Mouse (Mus musculus) kidney, postnatal 10 days (tissue): ENCODE data around the gene Pgm5.

Source experiments
- DNase-seq: peaks from one replicate; pipeline ENCODE4 v3.0.0; 2021; ENCODE audit warnings: mixed read lengths

Pgm5 gene

GRCm38 (mm10) chr19:24865436-24865835 is 3.8 kb upstream of the Pgm5 start:
- no peak for DNase-seq

GRCm38 (mm10) chr19:24861276-24861611 is 411 bp downstream of the Pgm5 start:
- DNase-seq, result no peak

- peak; percentile 72 for DNase-seq
Observed at GRCm38 (mm10) chr19:24851456-24852315, 10.0 kb downstream of the Pgm5 start.

- DNase-seq, result no peak
Observed at GRCm38 (mm10) chr19:24848844-24849243, 12.8 kb downstream of the Pgm5 start.

- no peak for DNase-seq
Observed at GRCm38 (mm10) chr19:24848345-24848744, 13.3 kb downstream of the Pgm5 start.

GRCm38 (mm10) chr19:24845007-24845546 is 16.6 kb downstream of the Pgm5 start:
- DNase-seq, result no peak

- DNase-seq, result no peak
Observed at GRCm38 (mm10) chr19:24842080-24842479, 19.6 kb downstream of the Pgm5 start.

GRCm38 (mm10) chr19:24824517-24824916 is 37.1 kb downstream of the Pgm5 start:
- no peak for DNase-seq

GRCm38 (mm10) chr19:24815661-24816221 is 45.9 kb downstream of the Pgm5 start:
- DNase-seq, result no peak

GRCm38 (mm10) chr19:24812861-24813293 is 48.8 kb downstream of the Pgm5 start:
- DNase-seq, result no peak

GRCm38 (mm10) chr19:24812106-24812810 is 49.4 kb downstream of the Pgm5 start:
- DNase-seq, result no peak

- no peak for DNase-seq
Observed at GRCm38 (mm10) chr19:24811451-24811850, 50.2 kb downstream of the Pgm5 start.

GRCm38 (mm10) chr19:24806013-24806412 is 55.6 kb downstream of the Pgm5 start:
- DNase-seq, result no peak

- DNase-seq, result peak; percentile 73
Observed at GRCm38 (mm10) chr19:24797606-24798005, 64.0 kb downstream of the Pgm5 start.

GRCm38 (mm10) chr19:24794350-24794749 is 67.3 kb downstream of the Pgm5 start:
- no peak for DNase-seq

- no peak for DNase-seq
Observed at GRCm38 (mm10) chr19:24793545-24794139, 68.0 kb downstream of the Pgm5 start.

- no peak for DNase-seq
Observed at GRCm38 (mm10) chr19:24792876-24793275, 68.8 kb downstream of the Pgm5 start.

- DNase-seq, result no peak
Observed at GRCm38 (mm10) chr19:24785898-24786297, 75.8 kb downstream of the Pgm5 start.

GRCm38 (mm10) chr19:24785056-24785675 is 76.5 kb downstream of the Pgm5 start:
- no peak for DNase-seq

GRCm38 (mm10) chr19:24783736-24784135 is 77.9 kb downstream of the Pgm5 start:
- DNase-seq, result no peak

- no peak for DNase-seq
Observed at GRCm38 (mm10) chr19:24779996-24780395, 81.7 kb downstream of the Pgm5 start.

GRCm38 (mm10) chr19:24770345-24770744 is 91.3 kb downstream of the Pgm5 start:
- DNase-seq, result peak; percentile 21

GRCm38 (mm10) chr19:24767401-24767800 is 94.3 kb downstream of the Pgm5 start:
- no peak for DNase-seq
